Mouse (Mus musculus): Measurements from ENCODE around the gene Olfr918.

DNA sequence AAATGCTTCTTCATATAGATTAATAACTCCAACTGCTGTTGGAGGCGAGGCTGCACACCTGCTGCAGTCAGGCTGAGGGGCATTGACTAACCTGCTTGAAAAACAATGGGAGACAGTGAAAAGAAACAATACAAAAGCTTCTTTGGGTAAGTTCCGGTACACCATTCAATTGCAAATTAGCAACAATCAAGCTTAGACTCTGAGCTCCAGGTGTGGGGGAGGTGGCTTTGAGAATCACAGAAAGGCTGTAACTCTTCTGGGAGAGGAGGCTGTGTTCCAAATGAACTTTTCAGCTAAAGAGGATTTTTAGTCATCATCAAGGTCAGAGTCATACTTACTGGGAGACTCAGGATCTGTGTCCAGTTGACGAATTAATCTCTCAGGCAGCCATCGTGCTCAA lies 42.0 kb downstream of the Olfr918 start:
- no peak for TF ChIP-seq POLR2A (IDR thresholded peaks at IDR 0.05; ENCODE audit: borderline replicate concordance, extremely low read depth, insufficient read depth, insufficient read length, poor library complexity, severe bottlenecking)
- no peak for TF ChIP-seq CTCF (IDR thresholded peaks at IDR 0.05; ENCODE audit: borderline replicate concordance, extremely low read depth, insufficient read depth, insufficient read length)

Measured in brain, embryonic 14.5 days (tissue).